Mouse (Mus musculus): ENCODE data around the gene Hivep3. TPM values are rescaled to one million over a fixed set of nuclear protein-coding genes. Genes with fewer than 3 reads are reported as not detected.

Hivep3 gene
- polyA plus RNA-seq, 1 experiment from 2014 or later, result 19.0 TPM

DNA sequence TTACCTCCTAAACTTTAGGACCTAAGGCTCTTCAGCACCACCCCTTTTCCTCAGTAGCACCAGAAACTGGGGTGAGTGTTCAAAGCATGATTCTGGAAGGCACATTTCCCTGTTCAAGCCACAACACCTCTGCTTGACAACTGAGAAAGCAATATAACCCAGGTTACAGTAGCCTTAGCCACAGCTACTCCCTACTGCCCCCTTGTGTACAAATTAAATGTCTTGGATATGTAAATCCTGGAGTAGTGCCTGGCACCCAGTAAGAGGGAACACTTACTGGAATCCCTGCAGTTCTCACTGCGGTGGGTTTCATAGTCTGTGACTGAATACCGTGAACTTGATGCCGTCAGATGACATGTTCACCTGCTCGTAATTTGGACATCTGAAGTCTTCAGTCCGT, 75.7 kb downstream of the Hivep3 start:
- Histone ChIP-seq H3K9me3 (no peaks in the 10 kb centered on the region), H3K4me1 (peaks cover 12% of the 10 kb centered on the region), H3K9ac (no peak overlapping the region), H3K4me3 (no peak overlapping the region), H3K27me3 (replicated peaks) (no peaks in the 10 kb centered on the region), H3K4me2 (no peak overlapping the region), H3K27ac (no peak overlapping the region), H3K36me3 (replicated peaks) (no peaks in the 10 kb centered on the region)
- ATAC-seq (replicated peaks), result no peak
- WGBS, result 28% methylated on average over 5 of the region's 5 CpGs

GRCm38 (mm10) chr4:119812775-119813174, 79.2 kb downstream of the Hivep3 start:
- H3K4me1 ChIP-seq, result peaks cover 35% of the 10 kb centered on the region
- no peak overlapping the region for H3K4me3 ChIP-seq
- H3K27me3 ChIP-seq (replicated peaks), result no peaks in the 10 kb centered on the region
- no peak overlapping the region for H3K27ac ChIP-seq
- H3K36me3 ChIP-seq (replicated peaks), result no peaks in the 10 kb centered on the region
- H3K4me2 ChIP-seq, result no peak overlapping the region
- ATAC-seq (replicated peaks), result peak; percentile 40; the same call in 1 of the 2 replicates
- 5% methylated on average over 2 of the region's 2 CpGs for WGBS
- H3K9me3 ChIP-seq, result no peaks in the 10 kb centered on the region
- H3K9ac ChIP-seq, result no peak overlapping the region

DNA sequence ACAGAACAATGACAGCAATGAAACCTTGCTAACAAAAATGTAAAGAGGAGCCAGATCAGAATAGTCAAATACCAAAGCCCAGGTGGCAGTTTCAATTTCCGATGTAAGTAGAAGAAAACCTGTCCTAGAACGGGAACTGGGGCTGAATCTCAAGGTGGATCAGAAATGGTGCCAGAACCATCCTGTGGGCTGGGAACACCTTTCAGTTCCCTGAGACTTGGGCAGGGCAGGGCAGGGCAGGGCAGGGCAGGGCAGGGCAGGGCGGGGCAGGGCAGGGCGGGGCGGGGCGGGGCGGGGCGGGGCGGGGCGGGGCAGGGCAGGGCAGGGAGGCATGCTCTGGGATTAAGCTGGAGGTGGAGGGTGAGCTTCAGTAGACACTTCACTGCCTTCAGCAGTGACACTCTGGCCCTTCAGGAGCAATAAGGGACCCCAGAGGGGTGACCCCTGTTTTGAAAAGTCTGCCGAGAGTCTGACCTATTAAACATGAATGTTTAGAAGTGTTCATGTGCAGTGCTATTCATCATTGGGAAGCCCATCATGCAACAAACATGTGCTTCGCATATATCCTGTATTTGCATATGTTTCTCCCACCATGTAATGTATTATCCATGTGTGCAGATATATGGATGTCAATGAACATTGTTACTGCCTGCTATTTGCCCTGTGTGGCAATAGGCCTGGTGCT, 80.1 kb downstream of the Hivep3 start:
- peak; percentile 50 for ATAC-seq (replicated peaks)
- peak overlapping the region; percentile 63 for H3K4me2 ChIP-seq
- peaks cover 35% of the 10 kb centered on the region for H3K4me1 ChIP-seq
- H3K36me3 ChIP-seq (replicated peaks), result no peaks in the 10 kb centered on the region
- H3K27ac ChIP-seq, result peak overlapping the region; percentile 88
- no peaks in the 10 kb centered on the region for H3K9me3 ChIP-seq
- peak overlapping the region; percentile 63; the same call in 1 of the 2 replicates for H3K9ac ChIP-seq
- H3K4me3 ChIP-seq, result peak overlapping the region; percentile 54
- 15% methylated on average over 12 of the region's 12 CpGs for WGBS
- H3K27me3 ChIP-seq (replicated peaks), result no peaks in the 10 kb centered on the region

DNA sequence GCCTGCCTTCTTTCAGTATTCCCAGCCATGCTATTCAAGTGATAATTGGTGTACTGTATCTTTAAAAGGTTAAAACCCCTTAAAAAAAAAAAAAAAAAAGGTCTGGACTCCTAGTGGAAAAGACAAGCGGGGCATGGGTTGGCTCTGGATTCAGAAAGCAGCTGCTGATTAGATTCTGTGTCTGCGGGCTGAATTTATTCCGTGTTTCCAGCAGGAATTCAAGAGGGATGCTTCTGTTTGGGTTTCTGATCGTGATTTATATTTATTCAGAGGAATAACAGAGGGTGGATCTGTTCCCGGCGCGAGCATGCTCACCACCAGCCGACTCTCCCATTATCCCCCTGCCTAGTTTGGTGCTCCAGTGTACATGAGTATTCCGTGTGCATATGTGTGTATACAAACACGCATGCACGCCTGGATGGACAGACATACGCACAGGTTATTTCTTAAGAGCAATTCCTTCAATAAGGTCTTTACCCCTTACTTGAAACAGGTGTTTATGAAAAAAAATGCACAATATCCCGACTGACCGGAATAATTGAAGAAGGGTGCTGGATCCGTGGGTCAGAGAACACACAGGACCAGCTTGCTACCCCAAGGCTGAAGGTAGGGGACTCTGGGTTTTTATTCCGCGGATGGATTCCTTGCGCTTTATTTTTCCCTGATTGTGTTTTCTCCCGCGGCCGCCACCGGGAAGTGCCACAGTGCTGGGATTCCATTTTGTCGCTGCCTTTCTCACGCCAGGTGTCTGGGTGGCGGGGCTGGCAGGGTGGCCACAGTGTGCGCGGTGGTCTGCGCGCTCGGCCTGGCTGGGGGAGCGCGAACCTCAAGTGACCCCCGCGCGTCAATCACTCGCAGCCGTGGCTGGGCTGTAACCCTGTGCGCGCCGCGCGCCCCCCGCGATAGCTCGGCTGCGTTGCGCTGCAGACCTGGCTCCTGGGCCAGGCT, 80.9 kb downstream of the Hivep3 start:
- Histone ChIP-seq H3K4me1 (peaks cover 35% of the 10 kb centered on the region), H3K27me3 (replicated peaks) (no peaks in the 10 kb centered on the region), H3K9ac (peak overlapping the region; percentile 63), H3K9me3 (no peaks in the 10 kb centered on the region), H3K27ac (peak overlapping the region; percentile 88), H3K4me3 (peak overlapping the region; percentile 54), H3K4me2 (peak overlapping the region; percentile 63), H3K36me3 (replicated peaks) (no peaks in the 10 kb centered on the region)
- peak; percentile 78 for ATAC-seq (replicated peaks)
- under 1% methylated on average over 47 of the region's 47 CpGs for WGBS

- Histone ChIP-seq H3K27me3 (replicated peaks) (no peaks in the 10 kb centered on the region), H3K36me3 (replicated peaks) (no peaks in the 10 kb centered on the region), H3K4me3 (peak overlapping the region; percentile 54), H3K4me2 (peak overlapping the region; percentile 63), H3K27ac (peak overlapping the region; percentile 88), H3K9ac (peak overlapping the region; percentile 63), H3K9me3 (no peaks in the 10 kb centered on the region), H3K4me1 (peaks cover 35% of the 10 kb centered on the region)
- ATAC-seq (replicated peaks), result peak; percentile 19; the same call in 1 of the 2 replicates
- WGBS, result 8% methylated on average over 7 of the region's 7 CpGs
Measured at GRCm38 (mm10) chr4:119815133-119815792, 81.7 kb downstream of the Hivep3 start.

DNA sequence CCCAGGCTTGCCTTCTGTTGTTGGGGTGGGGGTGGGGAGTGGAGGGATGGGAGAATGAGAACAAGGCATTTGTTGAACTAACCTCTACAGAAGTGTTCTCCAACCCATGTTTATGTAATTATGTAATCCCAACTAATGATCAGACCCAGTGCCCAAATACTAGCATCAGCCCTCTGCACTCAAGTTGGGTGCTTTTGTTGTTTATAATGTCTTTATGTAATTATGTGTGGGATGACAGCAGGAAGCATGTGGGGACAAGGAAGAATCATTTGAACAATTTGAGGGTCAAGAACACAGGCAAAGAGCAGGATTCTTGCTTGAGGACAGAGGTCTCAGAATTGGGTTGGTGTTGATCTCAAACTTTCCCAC, 82.2 kb downstream of the Hivep3 start:
- H3K4me3 ChIP-seq, result peak overlapping the region; percentile 54
- 0 out of 2 replicates have a peak overlapping the region, but pooled peaks have one; percentile 88 for H3K27ac ChIP-seq
- no peak overlapping the region for H3K9ac ChIP-seq
- peaks cover 35% of the 10 kb centered on the region for H3K4me1 ChIP-seq
- ATAC-seq (replicated peaks), result no peak
- peak overlapping the region; percentile 63 for H3K4me2 ChIP-seq
- H3K36me3 ChIP-seq (replicated peaks), result no peaks in the 10 kb centered on the region
- no peaks in the 10 kb centered on the region for H3K9me3 ChIP-seq
- H3K27me3 ChIP-seq (replicated peaks), result no peaks in the 10 kb centered on the region

- no peak for ATAC-seq (replicated peaks)
- WGBS, result 21% methylated on average over 7 of the region's 7 CpGs
- no peak overlapping the region for H3K9ac ChIP-seq
Measured at GRCm38 (mm10) chr4:119816620-119817356, 83.2 kb downstream of the Hivep3 start.

GRCm38 (mm10) chr4:119825956-119826355, 92.4 kb downstream of the Hivep3 start:
- Histone ChIP-seq H3K4me3 (no peak overlapping the region), H3K27ac (no peak overlapping the region), H3K4me1 (no peaks in the 10 kb centered on the region), H3K4me2 (no peak overlapping the region), H3K9ac (no peak overlapping the region), H3K36me3 (replicated peaks) (no peaks in the 10 kb centered on the region), H3K27me3 (replicated peaks) (no peaks in the 10 kb centered on the region), H3K9me3 (no peaks in the 10 kb centered on the region)
- 74% methylated on average over 3 of the region's 3 CpGs for WGBS
- no peak for ATAC-seq (replicated peaks)

More at GRCm38 (mm10) chr4:119816620-119817356, 83.2 kb downstream of the Hivep3 start:
- no peaks in the 10 kb centered on the region for H3K36me3 ChIP-seq (replicated peaks)
- H3K9me3 ChIP-seq, result no peaks in the 10 kb centered on the region
- H3K27ac ChIP-seq, result no peak overlapping the region
- peaks cover 35% of the 10 kb centered on the region for H3K4me1 ChIP-seq
- H3K27me3 ChIP-seq (replicated peaks), result no peaks in the 10 kb centered on the region
- H3K4me2 ChIP-seq, result peak overlapping the region; percentile 63
- 0 out of 2 replicates have a peak overlapping the region, but pooled peaks have one; percentile 54 for H3K4me3 ChIP-seq

- WGBS, result 84% methylated on average over 3 of the region's 3 CpGs
- Histone ChIP-seq H3K4me1 (no peaks in the 10 kb centered on the region), H3K27me3 (replicated peaks) (no peaks in the 10 kb centered on the region), H3K9ac (no peak overlapping the region), H3K4me2 (no peak overlapping the region), H3K36me3 (replicated peaks) (no peaks in the 10 kb centered on the region), H3K4me3 (no peak overlapping the region), H3K9me3 (no peaks in the 10 kb centered on the region), H3K27ac (no peak overlapping the region)
- ATAC-seq (replicated peaks), result no peak
Measured at GRCm38 (mm10) chr4:119828386-119828785, 94.8 kb downstream of the Hivep3 start.

- Histone ChIP-seq H3K36me3 (replicated peaks) (no peaks in the 10 kb centered on the region), H3K9me3 (no peaks in the 10 kb centered on the region), H3K27me3 (replicated peaks) (no peaks in the 10 kb centered on the region), H3K4me2 (no peak overlapping the region), H3K27ac (no peak overlapping the region), H3K9ac (no peak overlapping the region), H3K4me1 (no peaks in the 10 kb centered on the region), H3K4me3 (no peak overlapping the region)
- 82% methylated on average over 4 of the region's 4 CpGs for WGBS
- no peak for ATAC-seq (replicated peaks)
Measured at GRCm38 (mm10) chr4:119828996-119829395, 95.4 kb downstream of the Hivep3 start.

DNA sequence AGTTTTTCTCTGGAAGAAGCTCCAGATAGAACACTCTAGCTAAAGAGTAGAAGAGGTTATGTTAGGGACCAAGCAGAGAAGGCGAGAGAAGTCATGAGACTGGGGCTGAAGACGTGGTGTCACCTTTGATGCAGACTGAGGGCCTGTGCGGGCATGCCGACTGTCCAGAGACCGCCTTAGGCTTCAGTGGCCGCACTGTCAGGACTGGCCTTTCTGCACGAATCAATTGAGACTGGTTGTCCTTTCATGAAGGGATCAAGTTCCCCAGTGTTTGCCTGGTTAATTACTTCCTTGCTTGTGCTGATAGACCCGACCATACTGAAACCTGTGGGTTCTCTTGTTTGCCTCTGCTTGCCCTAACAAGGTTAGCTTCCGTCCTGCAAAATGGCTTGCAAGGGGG, 99.7 kb downstream of the Hivep3 start:
- WGBS, result 71% methylated on average over 9 of the region's 9 CpGs
- Histone ChIP-seq H3K4me3 (no peak overlapping the region), H3K9ac (no peak overlapping the region), H3K36me3 (replicated peaks) (no peaks in the 10 kb centered on the region), H3K4me1 (no peaks in the 10 kb centered on the region), H3K27me3 (replicated peaks) (no peaks in the 10 kb centered on the region), H3K9me3 (no peaks in the 10 kb centered on the region), H3K4me2 (no peak overlapping the region), H3K27ac (no peak overlapping the region)
- ATAC-seq (replicated peaks), result no peak

Data from midbrain, embryonic 15.5 days (tissue).